ENCODE assay signal across 9 mouse cellular contexts in the genomic region with DNA sequence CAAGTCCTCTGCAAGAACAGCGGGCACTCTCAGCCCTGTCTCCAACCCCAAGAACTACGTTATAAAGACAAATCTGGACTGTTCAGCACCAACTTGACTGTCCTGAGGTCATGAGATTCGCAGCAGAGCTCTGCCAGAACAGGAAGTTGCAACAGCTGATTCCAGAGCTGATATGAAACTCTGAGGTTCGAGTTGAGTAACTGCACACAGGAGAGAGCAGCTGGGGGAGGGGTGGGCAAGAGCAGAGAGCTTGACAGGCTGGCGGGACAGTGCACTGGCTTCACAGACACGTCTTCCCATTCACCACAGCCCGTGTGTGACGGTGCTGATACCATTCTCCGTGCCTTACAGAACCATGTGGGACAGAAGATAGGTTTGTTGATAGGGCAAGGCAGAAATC. TPM values are rescaled to one million over a fixed set of nuclear protein-coding genes. Genes with fewer than 3 reads are reported as not detected.
A peak's percentile ranks its signal among the peaks of the same experiment; 100 is the strongest.
DNase-seq lines count a peak whose midpoint lies in the region; ATAC-seq lines count a peak whose summit lies in the region.
"Had no signal": no experiment of that assay in that cellular context is flagged by ENCODE, and none has a peak within 500 bp of the region (broad histone marks: within the 10 kb centered on the region; RNA-seq: fewer than 3 reads in every experiment).

No protein-coding gene starts in this region.

- DNase-seq in urinary bladder, adult 18-20 months (ENCODE audit: low spot score in 2 of 2) = peak; percentile 34 to 66
- no peak for DNase-seq in urinary bladder, adult 2 months (ENCODE audit: low spot score)
- peak; percentile 44 for DNase-seq in embryonic facial prominence, embryonic 14.5 days (ENCODE audit: low spot score)
- DNase-seq in kidney, postnatal 4 days = peak; percentile 49 to 67
- DNase-seq in layer of hippocampus, adult 9-10 months (ENCODE audit: low spot score) = no peak
- DNase-seq in cerebellum, adult 18-20 months = no peak

- H3K27ac ChIP-seq in embryonic facial prominence, embryonic 14.5 days (replicated peaks; ENCODE audit: low read depth, low read length) = no peak overlapping the region
- no peak overlapping the region for H3K27ac ChIP-seq in forebrain, embryonic 13.5 days
- H3K27ac ChIP-seq: midbrain, embryonic 12.5 days had no signal

- ATAC-seq in embryonic facial prominence, embryonic 14.5 days (ENCODE audit: low read depth) = no peak
- peak; percentile 77 for ATAC-seq in monocyte, adult 5-6 weeks (replicated peaks; ENCODE audit: insufficient number of reproducible peaks, low FRiP score, low TSS enrichment, poor library complexity, severe bottlenecking)
- ATAC-seq in forebrain, embryonic 13.5 days = no peak

- H3K27me3 ChIP-seq in embryonic facial prominence, embryonic 14.5 days (replicated peaks; ENCODE audit: control insufficient read depth, insufficient read depth, low read length) = no peaks in the 10 kb centered on the region
- no peaks in the 10 kb centered on the region for H3K27me3 ChIP-seq in forebrain, embryonic 13.5 days

- no peaks in the 10 kb centered on the region for H3K36me3 ChIP-seq in embryonic facial prominence, embryonic 14.5 days (ENCODE audit: control insufficient read depth, insufficient read depth, low read length)
- 0 out of 2 replicates have a peak, but pooled peaks cover 3% of the 10 kb centered on the region for H3K36me3 ChIP-seq in forebrain, embryonic 13.5 days (ENCODE audit: poor library complexity, severe bottlenecking)
- H3K36me3 ChIP-seq: midbrain, embryonic 12.5 days had no signal

- H3K9me3 ChIP-seq in embryonic facial prominence, embryonic 14.5 days (ENCODE audit: control insufficient read depth, low read length) = peaks cover 13% of the 10 kb centered on the region
- peaks cover 8% of the 10 kb centered on the region for H3K9me3 ChIP-seq in forebrain, embryonic 13.5 days (replicated peaks)

- 64% methylated on average over 9 of the region's 9 CpGs for WGBS in embryonic facial prominence, embryonic 14.5 days
- 85% methylated on average over 9 of the region's 9 CpGs for WGBS in forebrain, embryonic 13.5 days

- no peak overlapping the region for H3K4me2 ChIP-seq in embryonic facial prominence, embryonic 14.5 days (ENCODE audit: low read depth, low read length)
- H3K4me2 ChIP-seq in forebrain, embryonic 13.5 days = no peak overlapping the region
- H3K4me2 ChIP-seq: midbrain, embryonic 12.5 days had no signal

- no peak overlapping the region for H3K9ac ChIP-seq in embryonic facial prominence, embryonic 14.5 days (ENCODE audit: low read depth, low read length)
- H3K9ac ChIP-seq in forebrain, embryonic 13.5 days = no peak overlapping the region
- H3K9ac ChIP-seq: midbrain, embryonic 12.5 days had no signal

- no peak overlapping the region for H3K4me3 ChIP-seq in embryonic facial prominence, embryonic 14.5 days (ENCODE audit: low read depth, low read length)
- no peak overlapping the region for H3K4me3 ChIP-seq in forebrain, embryonic 13.5 days
- H3K4me3 ChIP-seq: midbrain, embryonic 12.5 days had no signal

- H3K4me1 ChIP-seq in embryonic facial prominence, embryonic 14.5 days (ENCODE audit: control insufficient read depth, insufficient read depth, low read length) = no peaks in the 10 kb centered on the region
- peaks cover 12% of the 10 kb centered on the region for H3K4me1 ChIP-seq in forebrain, embryonic 13.5 days

RNA-seq across cellular contexts. Expression of a gene that starts 9.0 kb away (rescaled TPM):
- polyA plus RNA-seq in urinary bladder, adult 2 months (2012; rRNA removed) = 2.3 and 2.7 TPM in 2 replicates
- polyA plus RNA-seq in embryonic facial prominence, embryonic 14.5 days (2014; fragmentation: Nextera tagmentation; extraction: Ambion mirVana) = 4.9 and 6.3 TPM in 2 replicates
- total RNA-seq in monocyte, adult 5-6 weeks (2017) = 138 to 220 TPM (median 146 TPM) in 3 replicates
- polyA plus RNA-seq in forebrain, embryonic 13.5 days (2015; fragmentation: Nextera tagmentation; extraction: Ambion mirVana) = 1.2 and 1.8 TPM in 2 replicates

RNA-seq across cellular contexts. Expression of a gene that starts 48.5 kb away (rescaled TPM):
- 0.72 and 1.2 TPM in 2 replicates for polyA plus RNA-seq in urinary bladder, adult 2 months (2012; rRNA removed)
- 10.1 and 10.3 TPM in 2 replicates for polyA plus RNA-seq in embryonic facial prominence, embryonic 14.5 days (2014; fragmentation: Nextera tagmentation; extraction: Ambion mirVana)
- 0.67 to 2.8 TPM (median 1.9 TPM) in 3 replicates for total RNA-seq in monocyte, adult 5-6 weeks (2017)
- polyA plus RNA-seq in forebrain, embryonic 13.5 days (2015; fragmentation: Nextera tagmentation; extraction: Ambion mirVana) = 5.0 and 5.9 TPM in 2 replicates

Comparison
In these comparisons a context has a peak if more than half of its experiments do, and no peak if none do; other contexts are left out.
1. DNase-seq: peak in urinary bladder, adult 18-20 months (2 of 2), embryonic facial prominence, embryonic 14.5 days (single experiment) and kidney, postnatal 4 days (2 of 2); none in urinary bladder, adult 2 months (single experiment), layer of hippocampus, adult 9-10 months (single experiment) and cerebellum, adult 18-20 months (0 of 2).